Comparison of ENCODE assay signal across 8 mouse cellular contexts in genomic region chr16:22162066-22162511, GRCm38 (mm10). TPM values are rescaled to one million over a fixed set of nuclear protein-coding genes. Genes with fewer than 3 reads are reported as not detected.
DNase-seq lines count a peak whose midpoint lies in the region; ATAC-seq and TF ChIP-seq lines count a peak whose summit lies in the region.

No protein-coding gene starts in this region.

- H3K9ac ChIP-seq in heart, embryonic 13.5 days: peak overlapping the region; percentile 96
- peak overlapping the region; percentile 82 for H3K9ac ChIP-seq in hindbrain, embryonic 15.5 days

- H3K4me3 ChIP-seq in heart, embryonic 13.5 days: peak overlapping the region; percentile 96
- H3K4me3 ChIP-seq in C2C12 (ENCODE audit: insufficient read depth, poor library complexity, severe bottlenecking): peak overlapping the region; percentile 82
- peak overlapping the region; percentile 100 for H3K4me3 ChIP-seq in hindbrain, embryonic 15.5 days
- peak overlapping the region; percentile 92 for H3K4me3 ChIP-seq in midbrain, embryonic 10.5 days

- no peak for TF ChIP-seq CTCF in C2C12 (IDR thresholded peaks at IDR 0.05; ENCODE audit: control insufficient read depth, insufficient read depth, insufficient read length)

- peak overlapping the region; percentile 97 for H3ac ChIP-seq in C2C12 (ENCODE audit: control insufficient read depth, insufficient read length, low read depth)

- peaks cover 54% of the 10 kb centered on the region for H3K79me2 ChIP-seq in C2C12 (ENCODE audit: control insufficient read depth, insufficient read depth)

- peak overlapping the region; percentile 95 for H3K27ac ChIP-seq in heart, embryonic 13.5 days (replicated peaks)
- peak overlapping the region; percentile 78 for H3K27ac ChIP-seq in hindbrain, embryonic 15.5 days (replicated peaks)
- H3K27ac ChIP-seq in midbrain, embryonic 10.5 days (replicated peaks): peak overlapping the region; percentile 99

- H3K36me3 ChIP-seq in heart, embryonic 13.5 days: no peaks in the 10 kb centered on the region
- no peaks in the 10 kb centered on the region for H3K36me3 ChIP-seq in C2C12 (ENCODE audit: control insufficient read depth, insufficient read depth)
- no peaks in the 10 kb centered on the region for H3K36me3 ChIP-seq in hindbrain, embryonic 15.5 days
- no peaks in the 10 kb centered on the region for H3K36me3 ChIP-seq in midbrain, embryonic 10.5 days

- ATAC-seq in heart, embryonic 13.5 days (ENCODE audit: extremely low read depth, insufficient number of reproducible peaks, low FRiP score, low TSS enrichment): no peak
- peak; percentile 15; the same call in 1 of the 2 replicates for ATAC-seq in hindbrain, embryonic 15.5 days (ENCODE audit: low FRiP score, low read depth)
- no peak for ATAC-seq in megakaryocyte-erythroid progenitor cell, adult 5-6 weeks (replicated peaks; ENCODE audit: low FRiP score, low TSS enrichment, poor library complexity, severe bottlenecking)

- peaks cover 46% of the 10 kb centered on the region for H3K79me3 ChIP-seq in C2C12 (ENCODE audit: low read depth)

- no peak for DNase-seq in heart, adult 9 months (ENCODE audit: low spot score in 2 of 2)
- DNase-seq in embryo, embryonic 9.5 days (ENCODE audit: extremely low spot score): peak; percentile 68
- DNase-seq in midbrain, embryonic 10.5 days (ENCODE audit: low spot score): peak; percentile 64
- DNase-seq in frontal cortex, postnatal 14 days (ENCODE audit: low spot score in 2 of 2): no peak

- H3K9me3 ChIP-seq in heart, embryonic 13.5 days: no peaks in the 10 kb centered on the region
- no peaks in the 10 kb centered on the region for H3K9me3 ChIP-seq in hindbrain, embryonic 15.5 days
- no peaks in the 10 kb centered on the region for H3K9me3 ChIP-seq in midbrain, embryonic 10.5 days (replicated peaks)

- WGBS in heart, embryonic 13.5 days: 0% methylated on average over 19 of the region's 19 CpGs
- WGBS in hindbrain, embryonic 15.5 days: under 1% methylated on average over 19 of the region's 19 CpGs
- under 1% methylated on average over 19 of the region's 19 CpGs for WGBS in midbrain, embryonic 10.5 days

- no peaks in the 10 kb centered on the region for H3K27me3 ChIP-seq in heart, embryonic 13.5 days (replicated peaks)
- no peaks in the 10 kb centered on the region for H3K27me3 ChIP-seq in C2C12 (ENCODE audit: control insufficient read depth, insufficient read depth, insufficient read length)
- no peaks in the 10 kb centered on the region for H3K27me3 ChIP-seq in hindbrain, embryonic 15.5 days
- H3K27me3 ChIP-seq in midbrain, embryonic 10.5 days (ENCODE audit: low read depth, poor library complexity, severe bottlenecking): no peaks in the 10 kb centered on the region; the same call in 1 of the 2 replicates

- peaks cover 30% of the 10 kb centered on the region for H3K4me1 ChIP-seq in heart, embryonic 13.5 days
- H3K4me1 ChIP-seq in hindbrain, embryonic 15.5 days (replicated peaks): peaks cover 26% of the 10 kb centered on the region
- H3K4me1 ChIP-seq in midbrain, embryonic 10.5 days: peaks cover 40% of the 10 kb centered on the region

- peak overlapping the region; percentile 79 for H3K4me2 ChIP-seq in heart, embryonic 13.5 days
- H3K4me2 ChIP-seq in hindbrain, embryonic 15.5 days: peak overlapping the region; percentile 93

TF ChIP-seq in C2C12, 6 proteins besides CTCF, POLR2A, EP300 and RAD21:
- no peak for TF ChIP-seq MYOG (IDR thresholded peaks at IDR 0.05; ENCODE audit: control insufficient read depth, extremely low read depth, insufficient read length)
- TF ChIP-seq MYOD1 (IDR thresholded peaks at IDR 0.05; ENCODE audit: control insufficient read depth, insufficient read length, low read depth): no peak
- no peak for TF ChIP-seq MAX (IDR thresholded peaks at IDR 0.05)
- no peak for TF ChIP-seq FOSL1 (IDR thresholded peaks at IDR 0.05; ENCODE audit: insufficient read depth, low read length, poor library complexity, severe bottlenecking)
- no peak for TF ChIP-seq CEBPB (IDR thresholded peaks at IDR 0.05; ENCODE audit: low read depth)
- no peak for TF ChIP-seq USF1 (IDR thresholded peaks at IDR 0.05; ENCODE audit: low read depth)

RNA-seq across cellular contexts. Expression of gene Igf2bp2, which starts 1.0 kb away (rescaled TPM):
- 51.4 and 53.2 TPM in 2 replicates for polyA plus RNA-seq in heart, embryonic 13.5 days (2015; fragmentation: Nextera tagmentation; extraction: Ambion mirVana)
- 24.3 TPM for polyA plus RNA-seq in C2C12 (2012; fragmentation: generic; extraction: Trizol)
- polyA plus RNA-seq in hindbrain, embryonic 15.5 days (2015; fragmentation: Nextera tagmentation; extraction: Ambion mirVana): 18.6 and 20.3 TPM in 2 replicates
- 127 and 148 TPM in 2 replicates for polyA plus RNA-seq in midbrain, embryonic 10.5 days (2016; fragmentation: Nextera tagmentation; extraction: Ambion mirVana)
- 1.5 TPM in 1 of 2 replicates, not detected in the other for total RNA-seq in megakaryocyte-erythroid progenitor cell, adult 5-6 weeks (2014; fragmentation: Nextera tagmentation)
- total RNA-seq in megakaryocyte-erythroid progenitor cell, adult 5-6 weeks (2017): 1.0 and 1.2 TPM in 2 replicates

Comparison
In these comparisons a context has a peak if more than half of its experiments do, and no peak if none do; other contexts are left out.
1. DNase-seq: peak in embryo, embryonic 9.5 days (single experiment) and midbrain, embryonic 10.5 days (single experiment); none in heart, adult 9 months (0 of 2) and frontal cortex, postnatal 14 days (0 of 2).
2. Peak in every context shown above with its lines, with median percentiles within 50 percentile points of each other: H3K27ac ChIP-seq and H3K4me3 ChIP-seq.